Mouse (Mus musculus): ENCODE measurements around the gene Cars. TPM values are rescaled to one million over a fixed set of nuclear protein-coding genes. Genes with fewer than 3 reads are reported as not detected.

The Cars gene
- total and polyA plus RNA-seq, 3 experiments: 11.0 to 21.5 (median 20.2) TPM

DNA sequence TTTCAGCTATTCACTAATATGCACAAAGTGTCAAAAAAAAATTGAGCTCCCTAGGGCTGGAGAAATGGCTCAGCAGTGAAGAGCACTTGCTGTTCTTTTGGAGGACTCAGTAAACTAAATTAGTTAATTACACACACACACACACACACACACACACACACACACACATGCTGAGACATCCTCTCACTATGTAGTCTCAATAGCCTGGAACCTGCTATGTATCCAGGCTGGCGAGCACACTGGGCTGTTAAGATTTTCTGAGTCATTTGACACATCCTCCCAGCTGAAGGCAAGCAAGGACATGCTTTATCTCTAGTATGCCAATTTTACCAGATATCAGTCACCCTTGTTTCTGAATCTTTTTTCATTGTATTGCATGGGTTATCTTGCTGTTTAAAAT, 21.1 kb upstream of the Cars start:
- intact Hi-C loops (cut with DNase I): no loop called here
- WGBS: 46% methylated on average over 1 of the region's 1 CpGs
- H3K79me2 ChIP-seq (replicated peaks; ENCODE audit: control insufficient read depth, insufficient read depth, low read length): no peaks in the 10 kb centered on the region
- no peak overlapping the region for H3K4me3 ChIP-seq
- H3K4me1 ChIP-seq (ENCODE audit: control insufficient read depth, insufficient read depth, low read length): no peaks in the 10 kb centered on the region; the same call in 1 of the 2 replicates
- H3K27ac ChIP-seq: no peak overlapping the region
- TF ChIP-seq POLR2A (IDR thresholded peaks at IDR 0.05; ENCODE audit: insufficient read depth, low read depth, low read length): no peak
- TF ChIP-seq EP300 (IDR thresholded peaks at IDR 0.05; ENCODE audit: insufficient read depth, low read depth, low read length): no peak
- no peak for TF ChIP-seq CTCF (IDR thresholded peaks at IDR 0.05)
- H3K36me3 ChIP-seq (ENCODE audit: control insufficient read depth, insufficient read depth, low read length): no peaks in the 10 kb centered on the region
- DNase-seq: no peak
- H3K27me3 ChIP-seq (ENCODE audit: control insufficient read depth, insufficient read depth, low read length): no peaks in the 10 kb centered on the region
- no peak overlapping the region for H3K9ac ChIP-seq (ENCODE audit: low read depth, low read length)

DNA sequence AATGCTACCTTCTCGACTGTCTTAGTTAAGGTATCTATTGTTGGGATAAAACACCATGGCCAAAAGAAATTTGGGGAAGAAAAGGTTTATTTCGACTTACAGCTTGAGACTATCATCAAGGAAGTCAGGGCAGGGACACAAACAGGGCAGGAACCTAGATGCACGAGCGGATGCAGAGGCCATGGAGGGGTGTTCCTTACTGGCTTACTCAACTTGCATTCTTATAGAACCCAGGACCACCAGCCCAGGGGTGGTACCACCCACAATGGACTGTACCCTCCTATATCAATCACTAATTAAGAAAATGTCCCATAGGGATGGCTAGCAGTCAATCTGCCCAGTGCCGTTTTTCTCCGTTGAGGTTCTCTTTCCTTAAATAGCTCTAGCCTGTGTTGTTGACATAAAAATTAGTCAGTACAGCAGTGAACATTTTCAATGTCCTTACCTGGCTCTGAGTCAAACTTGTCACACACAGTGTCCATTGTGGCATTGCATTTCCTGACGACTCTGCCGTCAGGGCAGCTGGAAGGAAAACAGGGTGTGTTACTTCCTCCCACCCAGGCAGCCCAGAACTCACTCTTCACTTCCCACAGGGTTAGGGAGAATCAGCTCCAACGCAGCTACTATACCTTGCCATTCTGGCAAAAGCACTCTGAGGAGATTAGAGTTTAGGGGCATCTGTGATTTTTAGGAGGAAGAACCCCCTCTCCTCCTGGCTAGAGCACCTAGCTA, 14.7 kb upstream of the Cars start:
- DNase-seq: peak; percentile 38 to 55
- WGBS: 15% methylated on average over 9 of the region's 9 CpGs
- Histone ChIP-seq H3K27me3 (ENCODE audit: control insufficient read depth, insufficient read depth, low read length) (no peaks in the 10 kb centered on the region), H3K79me2 (replicated peaks; ENCODE audit: control insufficient read depth, insufficient read depth, low read length) (no peaks in the 10 kb centered on the region), H3K9ac (ENCODE audit: low read depth, low read length) (no peak overlapping the region), H3K4me1 (ENCODE audit: control insufficient read depth, insufficient read depth, low read length) (peaks cover 7% of the 10 kb centered on the region), H3K4me3 (no peak overlapping the region), H3K27ac (peak overlapping the region; percentile 74), H3K36me3 (ENCODE audit: control insufficient read depth, insufficient read depth, low read length) (no peaks in the 10 kb centered on the region; the same call in 1 of the 2 replicates)
- intact Hi-C loops (cut with DNase I): no loop called here
- no peak for TF ChIP-seq CTCF (IDR thresholded peaks at IDR 0.05)
- 0 out of 2 replicates have a peak, but pooled peaks have one; percentile 21 for TF ChIP-seq POLR2A (IDR thresholded peaks at IDR 0.05; ENCODE audit: insufficient read depth, low read depth, low read length)
- TF ChIP-seq EP300 (IDR thresholded peaks at IDR 0.05; ENCODE audit: insufficient read depth, low read depth, low read length): no peak

DNA sequence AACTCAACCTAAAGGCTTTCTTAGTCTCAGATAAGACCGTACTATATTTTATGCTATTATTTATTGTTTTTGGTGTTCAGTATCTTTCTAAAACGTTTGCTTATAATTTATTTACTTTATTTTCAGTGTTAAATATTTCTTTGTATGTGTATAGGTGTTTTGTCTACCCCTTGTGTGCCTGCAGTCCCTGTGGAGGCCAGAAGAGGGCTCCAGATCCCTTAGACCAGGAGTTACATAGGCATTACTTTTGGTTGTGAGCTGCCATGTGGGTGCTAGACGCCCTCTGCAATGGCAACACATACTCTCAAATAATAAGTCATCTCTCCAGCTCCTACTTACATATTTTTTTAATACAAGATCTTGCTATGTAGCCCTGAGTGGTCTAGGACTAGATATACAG, 12.3 kb upstream of the Cars start:
- no peaks in the 10 kb centered on the region for H3K79me2 ChIP-seq (replicated peaks; ENCODE audit: control insufficient read depth, insufficient read depth, low read length)
- no peaks in the 10 kb centered on the region; the same call in 1 of the 2 replicates for H3K36me3 ChIP-seq (ENCODE audit: control insufficient read depth, insufficient read depth, low read length)
- H3K27me3 ChIP-seq (ENCODE audit: control insufficient read depth, insufficient read depth, low read length): no peaks in the 10 kb centered on the region
- WGBS: 63% methylated on average over 3 of the region's 3 CpGs
- H3K4me1 ChIP-seq (ENCODE audit: control insufficient read depth, insufficient read depth, low read length): peaks cover 7% of the 10 kb centered on the region
- intact Hi-C loops (cut with DNase I): no loop called here
- DNase-seq: no peak
- no peak overlapping the region for H3K27ac ChIP-seq
- no peak overlapping the region for H3K9ac ChIP-seq (ENCODE audit: low read depth, low read length)
- TF ChIP-seq CTCF (IDR thresholded peaks at IDR 0.05) (peak; percentile 63), POLR2A (IDR thresholded peaks at IDR 0.05; ENCODE audit: insufficient read depth, low read depth, low read length) (no peak), EP300 (IDR thresholded peaks at IDR 0.05; ENCODE audit: insufficient read depth, low read depth, low read length) (no peak)
- H3K4me3 ChIP-seq: no peak overlapping the region

DNA sequence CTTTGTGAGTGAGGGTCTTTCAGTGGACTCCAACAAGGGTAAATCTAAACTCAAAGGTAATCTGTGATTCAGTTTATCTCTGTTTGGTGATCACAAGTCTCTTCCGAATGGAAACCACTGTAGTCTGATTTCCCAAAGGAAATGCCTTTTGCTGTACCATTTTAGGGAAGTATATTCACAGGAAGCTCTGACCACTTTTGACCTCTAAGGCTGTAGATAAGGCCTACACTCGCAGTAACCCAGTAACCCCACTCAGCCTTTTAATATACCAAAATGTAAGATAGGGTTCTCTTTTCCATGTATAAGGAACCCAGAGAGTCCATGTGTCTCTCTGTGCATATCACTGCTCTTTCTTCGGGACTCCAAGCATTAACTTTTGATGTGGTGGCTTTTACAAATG, 5.4 kb upstream of the Cars start:
- WGBS: 56% methylated on average over 3 of the region's 3 CpGs
- H3K27me3 ChIP-seq (ENCODE audit: control insufficient read depth, insufficient read depth, low read length): no peaks in the 10 kb centered on the region
- H3K4me3 ChIP-seq: no peak overlapping the region
- no peak for DNase-seq
- H3K79me2 ChIP-seq (replicated peaks; ENCODE audit: control insufficient read depth, insufficient read depth, low read length): no peaks in the 10 kb centered on the region
- no peaks in the 10 kb centered on the region for H3K36me3 ChIP-seq (ENCODE audit: control insufficient read depth, insufficient read depth, low read length)
- no peaks in the 10 kb centered on the region; the same call in 1 of the 2 replicates for H3K4me1 ChIP-seq (ENCODE audit: control insufficient read depth, insufficient read depth, low read length)
- intact Hi-C loops (cut with DNase I): no loop called here
- H3K27ac ChIP-seq: peak overlapping the region; percentile 60
- TF ChIP-seq POLR2A (IDR thresholded peaks at IDR 0.05; ENCODE audit: insufficient read depth, low read depth, low read length) (no peak), CTCF (IDR thresholded peaks at IDR 0.05) (no peak), EP300 (IDR thresholded peaks at IDR 0.05; ENCODE audit: insufficient read depth, low read depth, low read length) (no peak)
- no peak overlapping the region for H3K9ac ChIP-seq (ENCODE audit: low read depth, low read length)

DNA sequence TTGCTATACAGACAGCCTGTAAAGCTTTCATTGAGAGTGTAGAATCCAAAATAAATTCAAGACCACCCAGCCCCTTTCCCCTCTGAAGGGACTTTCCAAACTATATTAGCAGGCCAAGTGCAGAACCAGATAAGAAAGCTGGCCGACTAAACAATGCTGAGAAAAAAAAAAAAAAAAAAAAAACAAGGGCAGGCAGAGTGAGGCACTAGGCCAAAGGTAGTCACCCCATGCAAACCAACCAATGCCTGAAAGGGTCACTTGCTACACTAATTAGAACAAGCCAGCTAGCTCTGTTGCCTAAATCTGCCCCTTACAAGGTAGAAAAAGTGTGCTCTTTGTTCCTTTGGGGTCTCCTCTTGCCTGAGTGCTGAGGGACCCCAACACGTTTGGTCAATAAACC, 5.0 kb upstream of the Cars start:
- Histone ChIP-seq H3K27me3 (ENCODE audit: control insufficient read depth, insufficient read depth, low read length) (no peaks in the 10 kb centered on the region), H3K79me2 (replicated peaks; ENCODE audit: control insufficient read depth, insufficient read depth, low read length) (no peaks in the 10 kb centered on the region), H3K36me3 (ENCODE audit: control insufficient read depth, insufficient read depth, low read length) (no peaks in the 10 kb centered on the region), H3K4me1 (ENCODE audit: control insufficient read depth, insufficient read depth, low read length) (no peaks in the 10 kb centered on the region; the same call in 1 of the 2 replicates), H3K4me3 (no peak overlapping the region), H3K9ac (ENCODE audit: low read depth, low read length) (no peak overlapping the region), H3K27ac (peak overlapping the region; percentile 60)
- TF ChIP-seq POLR2A (IDR thresholded peaks at IDR 0.05; ENCODE audit: insufficient read depth, low read depth, low read length) (no peak), EP300 (IDR thresholded peaks at IDR 0.05; ENCODE audit: insufficient read depth, low read depth, low read length) (no peak), CTCF (IDR thresholded peaks at IDR 0.05) (no peak)
- DNase-seq: no peak
- intact Hi-C loops (cut with DNase I): loop anchor here (5.0 kb wide), 1 partner anchor 92 kb away; no protein-coding TSS in a partner anchor
- WGBS: 41% methylated on average over 2 of the region's 2 CpGs

DNA sequence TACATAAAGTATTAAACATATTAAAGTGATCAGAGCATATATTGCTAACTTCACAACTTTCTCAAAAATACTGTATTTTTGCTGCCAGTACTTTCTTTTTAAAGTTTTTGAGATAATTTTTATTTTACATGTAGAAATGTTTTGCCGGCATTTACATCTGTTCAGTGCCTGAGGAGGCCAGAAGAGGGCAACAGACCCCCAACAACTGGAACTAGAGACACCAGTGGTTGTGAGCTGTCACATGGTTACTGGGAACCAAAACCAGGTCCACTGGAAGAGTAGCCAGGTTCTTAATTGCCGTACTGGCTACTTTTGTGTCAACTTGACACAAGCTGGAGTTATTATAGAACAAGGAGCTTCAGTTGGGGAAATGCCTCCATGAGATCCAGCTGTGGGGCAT, 1.8 kb upstream of the Cars start:
- Histone ChIP-seq H3K36me3 (ENCODE audit: control insufficient read depth, insufficient read depth, low read length) (no peaks in the 10 kb centered on the region), H3K9ac (ENCODE audit: low read depth, low read length) (no peak overlapping the region), H3K27ac (no peak overlapping the region), H3K4me3 (no peak overlapping the region), H3K79me2 (replicated peaks; ENCODE audit: control insufficient read depth, insufficient read depth, low read length) (0 out of 2 replicates have a peak, but pooled peaks cover 3% of the 10 kb centered on the region), H3K4me1 (ENCODE audit: control insufficient read depth, insufficient read depth, low read length) (peaks cover 4% of the 10 kb centered on the region), H3K27me3 (ENCODE audit: control insufficient read depth, insufficient read depth, low read length) (no peaks in the 10 kb centered on the region)
- DNase-seq: no peak
- intact Hi-C loops (cut with DNase I): loop anchor here (5.0 kb wide), 1 partner anchor 96 kb away; no protein-coding TSS in a partner anchor
- TF ChIP-seq EP300 (IDR thresholded peaks at IDR 0.05; ENCODE audit: insufficient read depth, low read depth, low read length): no peak
- TF ChIP-seq CTCF (IDR thresholded peaks at IDR 0.05): peak; percentile 50
- WGBS: 71% methylated on average over 2 of the region's 2 CpGs
